Mouse (Mus musculus) limb, embryonic 12.5 days (tissue): ENCODE results near the gene Wiz. TPM values are rescaled to one million over a fixed set of nuclear protein-coding genes. Genes with fewer than 3 reads are reported as not detected.

Source experiments
- ATAC-seq: fragments of 200-750 bp; cut with Nextera tagmentation; 2 replicates; pipeline ENCODE4 v1.8.0; 2017; ENCODE audit warnings: low read depth, moderate TSS enrichment; ENCODE audit not compliant: insufficient number of reproducible peaks, insufficient read depth, low FRiP score, low TSS enrichment
- H3K27ac ChIP-seq: fragments of 300-500 bp; sonication (generic); 2 replicates; pipeline ENCODE4 v1.5.1; 2016; ENCODE audit warnings: mild to moderate bottlenecking, moderate library complexity
- H3K27me3 ChIP-seq: fragments of 300-500 bp; sonication (generic); 2 replicates; pipeline ENCODE4 v1.6.1; 2016; ENCODE audit warnings: mild to moderate bottlenecking, moderate library complexity
- H3K36me3 ChIP-seq: fragments of 300-500 bp; sonication (generic); 2 replicates; pipeline ENCODE4 v1.6.1; 2016; ENCODE audit warnings: mild to moderate bottlenecking, moderate library complexity
- H3K4me1 ChIP-seq: fragments of 300-500 bp; sonication (generic); replicated peaks from 2 replicates; pipeline ENCODE4 v1.6.1; 2016
- H3K4me2 ChIP-seq: fragments of 300-500 bp; sonication (generic); 2 replicates; pipeline ENCODE4 v1.6.1; 2016; ENCODE audit warnings: mild to moderate bottlenecking, moderate library complexity
- H3K4me3 ChIP-seq: fragments of 300-500 bp; sonication (generic); replicated peaks from 2 replicates; pipeline ENCODE4 v1.5.1; 2016; ENCODE audit warnings: mild to moderate bottlenecking
- H3K9ac ChIP-seq: fragments of 300-500 bp; sonication (generic); replicated peaks from 2 replicates; pipeline ENCODE4 v1.6.1; 2016; ENCODE audit warnings: mild to moderate bottlenecking, moderate library complexity
- H3K9me3 ChIP-seq: fragments of 300-500 bp; sonication (generic); 2 replicates; pipeline ENCODE4 v1.6.1; 2016; ENCODE audit warnings: mild to moderate bottlenecking, moderate library complexity
- WGBS: fragments of 180-500 bp; shearing (Covaris S2); methylation state at CpG from one replicate; pipeline ENCODE4 v1.1.7; 2016; 5-methylcytosine and 5-hydroxymethylcytosine counted together
- polyA plus RNA-seq: library from polyadenylated mRNA; unstranded; fragments of >200 nt; fragmentation: Nextera tagmentation; extraction: Ambion mirVana; gene quantifications from 2 replicates; pipeline ENCODE4 v1.2.1, GENCODE M21; 2016

The Wiz gene
- polyA plus RNA-seq, 1 experiment from 2014 or later: 30.0 TPM

DNA sequence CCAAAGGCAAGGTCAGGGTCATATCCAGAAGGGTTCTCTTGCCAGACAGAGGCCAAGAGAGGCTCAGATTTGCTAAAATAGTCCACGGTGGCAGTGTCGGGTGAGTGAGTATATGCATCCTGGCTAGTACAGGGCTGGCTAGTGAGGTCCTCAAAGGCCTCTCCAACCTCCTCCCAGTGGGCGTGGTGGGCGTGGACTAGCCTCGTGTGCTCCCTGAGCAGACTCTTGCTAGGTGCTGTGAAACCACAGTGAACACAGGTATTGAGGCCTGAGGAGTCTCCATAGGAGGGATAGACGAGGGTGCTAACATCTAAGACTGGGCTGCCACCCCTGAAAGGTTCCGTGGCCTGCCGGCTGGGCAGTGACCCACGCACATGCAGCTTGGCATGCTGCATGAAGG, 12.1 kb downstream of the Wiz start:
- Histone ChIP-seq H3K27me3 (no peaks in the 10 kb centered on the region), H3K27ac (no peak overlapping the region), H3K9ac (no peak overlapping the region), H3K9me3 (no peaks in the 10 kb centered on the region), H3K4me2 (no peak overlapping the region), H3K36me3 (peaks cover 25% of the 10 kb centered on the region), H3K4me3 (no peak overlapping the region), H3K4me1 (no peaks in the 10 kb centered on the region)
- no peak for ATAC-seq
- 83% methylated on average over 9 of the region's 9 CpGs for WGBS

DNA sequence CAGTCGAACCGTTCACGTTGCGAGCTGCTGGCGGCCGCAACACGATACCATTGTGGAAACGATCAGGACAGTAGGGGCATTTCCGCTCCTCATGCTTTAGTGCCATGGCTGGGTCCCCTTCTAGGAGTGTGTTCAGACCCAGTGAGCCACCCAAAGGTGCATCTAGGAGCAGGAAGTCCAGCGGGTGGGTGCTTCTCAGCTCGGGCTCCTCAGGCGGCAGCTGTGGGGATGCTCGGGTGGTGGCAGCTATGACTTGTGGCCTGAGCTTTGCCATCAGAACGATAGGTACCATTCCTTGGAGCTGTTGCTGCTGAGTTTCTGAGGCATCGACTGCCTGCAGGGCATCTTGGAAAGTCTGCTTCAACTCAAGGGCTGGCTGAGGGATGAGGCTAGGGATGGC, 12.8 kb downstream of the Wiz start:
- H3K4me1 ChIP-seq: no peaks in the 10 kb centered on the region
- H3K36me3 ChIP-seq: peaks cover 25% of the 10 kb centered on the region
- no peak overlapping the region for H3K27ac ChIP-seq
- WGBS: 81% methylated on average over 15 of the region's 15 CpGs
- H3K9me3 ChIP-seq: no peaks in the 10 kb centered on the region
- no peak overlapping the region for H3K9ac ChIP-seq
- no peaks in the 10 kb centered on the region for H3K27me3 ChIP-seq
- ATAC-seq: no peak
- no peak overlapping the region for H3K4me3 ChIP-seq
- no peak overlapping the region for H3K4me2 ChIP-seq

DNA sequence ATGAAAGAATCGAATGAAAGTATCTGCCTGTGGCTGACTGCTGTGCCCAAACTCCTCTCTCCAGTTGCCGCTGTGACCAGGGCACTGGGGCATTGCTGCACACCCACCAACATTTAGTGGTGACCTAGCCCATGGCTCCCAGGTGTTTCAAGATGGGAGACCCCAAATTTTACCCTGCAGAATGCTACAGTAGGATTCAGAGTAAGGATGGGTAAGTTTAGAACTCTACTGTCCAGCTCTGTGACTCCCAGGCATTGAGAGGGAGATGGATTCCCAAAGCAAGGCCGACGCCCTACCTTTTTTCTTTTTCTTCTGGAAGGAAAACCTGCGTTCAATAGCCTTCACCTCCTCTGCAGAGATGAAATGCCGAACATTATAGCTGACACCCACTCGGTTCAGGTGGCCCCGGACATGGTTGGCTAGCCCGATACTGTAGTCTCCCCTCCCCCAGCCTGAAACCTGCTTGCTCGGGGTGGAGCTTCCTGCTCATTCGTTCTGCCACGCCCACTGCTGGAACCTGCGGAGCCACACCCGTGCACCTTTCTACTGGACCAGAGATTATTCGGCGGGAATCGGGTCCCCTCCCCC, 20.2 kb downstream of the Wiz start:
- Histone ChIP-seq H3K27ac (no peak overlapping the region), H3K9ac (0 out of 2 replicates have a peak overlapping the region, but pooled peaks have one; percentile 27), H3K27me3 (no peaks in the 10 kb centered on the region), H3K9me3 (no peaks in the 10 kb centered on the region), H3K36me3 (no peaks in the 10 kb centered on the region), H3K4me2 (peak overlapping the region; percentile 51), H3K4me3 (peak overlapping the region; percentile 33), H3K4me1 (peaks cover 11% of the 10 kb centered on the region; the same call in 1 of the 2 replicates)
- 18% methylated on average over 12 of the region's 17 CpGs for WGBS
- ATAC-seq: 0 out of 2 replicates have a peak, but pooled peaks have one; percentile 33

DNA sequence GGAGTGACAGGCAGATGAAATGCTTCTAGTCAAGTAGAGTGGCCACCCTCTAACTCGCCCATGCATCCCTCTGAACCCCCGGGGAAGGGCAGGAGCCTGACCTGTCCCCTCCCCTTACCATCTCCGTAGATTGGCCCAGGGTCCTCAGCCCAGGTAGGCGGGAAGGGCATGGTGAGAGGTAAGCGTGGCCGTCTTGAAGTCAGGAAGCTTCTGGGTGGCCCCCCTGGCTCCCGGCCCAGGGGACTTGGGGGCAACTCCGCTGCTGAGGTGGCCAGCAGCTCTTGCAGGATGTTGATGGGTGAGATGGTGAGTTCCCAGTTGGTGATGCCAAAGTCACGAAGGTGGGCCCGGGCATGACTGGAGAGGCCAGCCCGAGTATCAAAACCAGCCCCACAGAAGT, 21.5 kb downstream of the Wiz start:
- no peak for ATAC-seq
- no peak overlapping the region for H3K9ac ChIP-seq
- H3K27ac ChIP-seq: no peak overlapping the region
- peaks cover 2% of the 10 kb centered on the region; the same call in 1 of the 2 replicates for H3K36me3 ChIP-seq
- 84% methylated on average over 11 of the region's 11 CpGs for WGBS
- H3K4me3 ChIP-seq: no peak overlapping the region
- H3K4me2 ChIP-seq: no peak overlapping the region
- no peaks in the 10 kb centered on the region for H3K27me3 ChIP-seq
- H3K9me3 ChIP-seq: no peaks in the 10 kb centered on the region
- H3K4me1 ChIP-seq: peaks cover 18% of the 10 kb centered on the region

DNA sequence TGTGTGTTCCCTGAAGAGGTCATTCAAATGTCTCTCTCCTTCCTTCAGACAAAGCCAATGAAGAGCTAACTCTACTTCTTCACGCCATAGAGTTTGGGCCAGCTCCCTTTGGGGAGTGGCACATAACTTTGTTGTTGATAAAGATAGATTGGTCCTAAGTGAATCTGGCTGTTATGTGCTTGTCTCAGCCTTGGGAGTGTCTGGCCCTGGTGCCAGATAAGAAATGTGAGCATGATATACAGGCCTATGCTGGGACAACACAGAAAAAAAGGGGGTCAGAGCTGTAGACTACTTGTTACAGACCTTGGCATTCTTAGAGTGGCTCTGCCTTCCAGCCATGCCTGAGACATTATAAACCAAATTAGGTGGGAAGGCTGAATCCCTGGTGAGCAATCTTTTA, 23.9 kb downstream of the Wiz start:
- Histone ChIP-seq H3K27me3 (no peaks in the 10 kb centered on the region), H3K9me3 (no peaks in the 10 kb centered on the region), H3K4me1 (peaks cover 22% of the 10 kb centered on the region), H3K36me3 (peaks cover 26% of the 10 kb centered on the region), H3K9ac (no peak overlapping the region; the same call in 1 of the 2 replicates), H3K4me2 (peak overlapping the region; percentile 52), H3K27ac (0 out of 2 replicates have a peak overlapping the region, but pooled peaks have one; percentile 66), H3K4me3 (0 out of 2 replicates have a peak overlapping the region, but pooled peaks have one; percentile 88)
- 83% methylated on average over 1 of the region's 1 CpGs for WGBS
- ATAC-seq: no peak

DNA sequence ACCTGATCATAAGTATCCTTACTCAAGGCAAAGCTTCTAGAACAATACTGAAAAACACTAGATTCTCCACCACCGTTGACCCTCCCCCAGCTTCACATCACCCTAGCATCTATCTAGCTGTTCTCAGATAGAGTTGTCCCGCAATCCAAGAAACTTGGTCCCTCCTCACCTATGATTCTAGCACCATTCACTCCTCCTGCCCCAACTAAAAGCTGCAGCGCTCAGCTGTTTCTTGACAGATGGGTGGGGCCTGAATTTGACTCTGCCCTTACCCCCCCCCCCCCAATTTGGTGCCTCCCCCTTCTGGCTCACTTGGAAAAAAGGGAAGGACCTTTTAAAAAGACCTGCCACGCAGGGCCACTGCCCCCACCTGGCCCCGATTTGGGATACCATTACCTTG, 24.4 kb downstream of the Wiz start:
- H3K9ac ChIP-seq: no peak overlapping the region; the same call in none of the 2 replicates
- ATAC-seq: no peak
- no peaks in the 10 kb centered on the region for H3K27me3 ChIP-seq
- H3K4me1 ChIP-seq: peaks cover 22% of the 10 kb centered on the region
- H3K4me2 ChIP-seq: peak overlapping the region; percentile 52
- H3K36me3 ChIP-seq: peaks cover 31% of the 10 kb centered on the region
- peak overlapping the region; percentile 88 for H3K4me3 ChIP-seq
- H3K9me3 ChIP-seq: no peaks in the 10 kb centered on the region
- 49% methylated on average over 5 of the region's 5 CpGs for WGBS
- H3K27ac ChIP-seq: peak overlapping the region; percentile 66; the same call in 1 of the 2 replicates

DNA sequence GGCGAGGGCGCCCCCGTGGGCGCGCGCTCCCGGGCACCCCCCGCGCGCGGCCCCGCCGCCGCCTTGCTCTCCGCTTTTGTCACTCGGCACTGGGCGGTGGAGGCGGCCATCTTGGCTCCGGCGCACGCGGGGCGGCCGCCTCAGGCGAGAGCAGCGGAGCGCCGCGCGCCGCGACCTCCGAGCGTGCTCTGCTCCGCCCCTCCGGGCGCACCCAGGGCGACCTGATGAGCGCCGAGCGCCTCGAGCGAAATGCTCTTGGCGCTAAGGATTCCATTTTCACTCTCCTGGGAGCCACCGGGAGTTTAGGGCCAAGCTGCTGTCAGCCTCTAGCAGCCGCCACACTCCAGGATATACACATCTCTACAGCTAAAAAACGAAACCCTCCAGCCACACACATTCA, 24.9 kb downstream of the Wiz start:
- H3K4me1 ChIP-seq: peaks cover 22% of the 10 kb centered on the region
- H3K27me3 ChIP-seq: no peaks in the 10 kb centered on the region
- no peaks in the 10 kb centered on the region for H3K9me3 ChIP-seq
- H3K4me3 ChIP-seq: peak overlapping the region; percentile 88
- peak overlapping the region; percentile 52 for H3K4me2 ChIP-seq
- peaks cover 36% of the 10 kb centered on the region for H3K36me3 ChIP-seq
- H3K9ac ChIP-seq: peak overlapping the region; percentile 96
- peak; percentile 82 for ATAC-seq
- peak overlapping the region; percentile 66 for H3K27ac ChIP-seq
- 1% methylated on average over 39 of the region's 47 CpGs for WGBS

DNA sequence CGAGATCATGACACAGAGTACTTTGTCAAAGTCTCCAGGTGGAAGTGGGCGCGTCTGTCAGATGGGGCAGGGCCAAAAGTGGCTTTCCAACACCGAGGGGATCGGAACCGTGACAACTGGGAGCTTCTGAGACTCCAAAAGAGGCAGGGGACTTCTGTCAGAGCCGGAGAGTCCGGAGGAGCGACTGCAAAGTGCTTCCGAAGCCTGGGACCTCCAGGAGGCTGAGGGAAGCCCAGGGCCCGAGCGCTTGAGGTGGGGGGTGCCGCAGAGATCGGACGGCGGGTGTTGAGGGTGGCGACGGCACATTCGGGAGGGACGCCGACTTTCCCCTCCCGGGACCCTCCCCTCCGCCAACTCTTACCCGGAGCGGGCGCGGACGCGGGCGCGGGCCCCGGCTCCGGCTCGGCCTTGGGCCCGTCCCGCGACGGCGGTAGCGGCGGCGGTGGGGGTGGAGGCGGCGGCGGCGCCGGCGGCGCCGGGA, 25.4 kb downstream of the Wiz start:
- Histone ChIP-seq H3K9ac (peak overlapping the region; percentile 96), H3K36me3 (peaks cover 41% of the 10 kb centered on the region), H3K4me2 (peak overlapping the region; percentile 86), H3K27ac (peak overlapping the region; percentile 66; the same call in 1 of the 2 replicates), H3K4me1 (peaks cover 22% of the 10 kb centered on the region), H3K9me3 (no peaks in the 10 kb centered on the region), H3K27me3 (no peaks in the 10 kb centered on the region), H3K4me3 (peak overlapping the region; percentile 88)
- peak; percentile 18 for ATAC-seq
- under 1% methylated on average over 22 of the region's 50 CpGs for WGBS

DNA sequence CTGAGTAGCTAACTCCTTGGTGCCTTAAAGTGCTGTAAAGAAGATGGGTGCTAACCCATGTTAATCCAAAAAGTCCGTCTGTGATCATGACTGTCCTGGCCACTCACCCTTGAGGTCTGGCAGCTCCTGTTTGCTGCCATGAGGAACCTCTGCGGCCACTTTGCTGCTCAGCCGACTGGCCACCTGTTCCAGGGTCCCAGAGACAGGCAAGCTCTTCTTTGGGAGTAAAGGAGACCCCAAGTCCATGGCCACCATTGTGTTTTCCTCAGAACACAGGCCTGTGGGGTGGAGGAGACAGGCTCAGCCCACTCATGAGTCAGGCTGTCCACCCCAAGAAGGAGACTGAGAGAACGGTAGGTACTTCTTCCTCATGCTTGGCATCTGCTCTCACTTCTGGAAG, 26.6 kb downstream of the Wiz start:
- H3K27ac ChIP-seq: no peak overlapping the region
- H3K36me3 ChIP-seq: peaks cover 52% of the 10 kb centered on the region
- peaks cover 22% of the 10 kb centered on the region for H3K4me1 ChIP-seq
- peak overlapping the region; percentile 12; the same call in 1 of the 2 replicates for H3K9ac ChIP-seq
- peak overlapping the region; percentile 86 for H3K4me2 ChIP-seq
- no peaks in the 10 kb centered on the region for H3K9me3 ChIP-seq
- WGBS: 72% methylated on average over 4 of the region's 4 CpGs
- H3K4me3 ChIP-seq: peak overlapping the region; percentile 88
- no peak for ATAC-seq
- H3K27me3 ChIP-seq: no peaks in the 10 kb centered on the region

DNA sequence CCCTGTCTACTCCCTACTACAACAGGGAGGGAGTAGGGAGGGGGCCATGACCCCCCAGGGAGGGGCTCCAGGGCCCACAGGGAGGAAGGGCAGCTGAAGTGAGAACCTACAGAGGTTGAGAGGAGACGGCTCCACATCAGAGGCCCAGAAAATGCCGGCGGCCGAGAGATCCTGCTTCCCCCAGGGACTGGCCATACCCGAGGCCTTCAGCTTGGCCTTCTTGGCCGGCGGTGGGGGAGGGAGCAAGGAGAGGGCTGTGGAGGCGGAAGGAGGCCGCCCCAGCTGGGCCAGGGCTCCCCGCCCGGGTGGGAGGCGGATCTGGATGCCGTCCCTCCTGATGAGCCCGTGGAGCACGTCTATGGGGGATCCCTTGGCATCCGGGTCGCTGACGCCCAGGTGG, 29.3 kb downstream of the Wiz start:
- 90% methylated on average over 18 of the region's 18 CpGs for WGBS
- Histone ChIP-seq H3K4me3 (no peak overlapping the region), H3K9ac (no peak overlapping the region), H3K9me3 (no peaks in the 10 kb centered on the region), H3K4me2 (no peak overlapping the region), H3K27me3 (no peaks in the 10 kb centered on the region), H3K27ac (no peak overlapping the region), H3K4me1 (peaks cover 16% of the 10 kb centered on the region), H3K36me3 (peaks cover 80% of the 10 kb centered on the region)
- no peak for ATAC-seq

DNA sequence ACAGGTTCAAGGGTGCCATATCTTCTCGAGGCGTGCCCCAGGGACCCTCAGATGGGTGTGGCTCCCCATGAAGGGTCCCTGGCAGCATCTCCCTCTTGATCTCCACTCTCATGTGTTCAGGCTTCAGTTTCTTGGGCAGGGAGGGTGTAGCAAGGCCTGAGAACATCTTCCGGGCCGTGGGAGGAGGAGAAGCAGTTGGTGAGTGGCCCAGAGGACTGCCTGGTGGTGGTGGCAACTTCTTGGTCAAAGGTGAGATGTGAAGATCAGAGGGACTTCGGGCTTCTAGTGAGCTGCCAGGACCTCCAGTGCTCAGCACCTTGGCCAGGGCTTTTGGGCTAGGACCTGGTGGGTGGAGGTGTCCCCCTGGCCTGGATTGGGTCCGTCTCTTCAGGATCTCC, 30.3 kb downstream of the Wiz start:
- 90% methylated on average over 6 of the region's 6 CpGs for WGBS
- Histone ChIP-seq H3K27me3 (no peaks in the 10 kb centered on the region), H3K27ac (no peak overlapping the region), H3K9me3 (no peaks in the 10 kb centered on the region), H3K36me3 (peaks cover 90% of the 10 kb centered on the region), H3K4me2 (no peak overlapping the region), H3K4me3 (no peak overlapping the region), H3K4me1 (peaks cover 11% of the 10 kb centered on the region), H3K9ac (no peak overlapping the region)
- ATAC-seq: no peak
